Mouse (Mus musculus) limb, embryonic 11.5 days (tissue): ENCODE data around the gene Usp5. TPM values are rescaled to one million over a fixed set of nuclear protein-coding genes. Genes with fewer than 3 reads are reported as not detected.
A peak's percentile ranks its signal among the peaks of the same experiment; 100 is the strongest.

Experiments
- ATAC-seq: fragments of 200-750 bp; cut with Nextera tagmentation; 2 replicates; pipeline ENCODE4 v1.8.0; 2017; ENCODE audit warnings: low read depth; ENCODE audit not compliant: insufficient number of reproducible peaks, low FRiP score, low TSS enrichment
- DNase-seq: peaks from one replicate; pipeline ENCODE4 v3.0.0-alpha.2; 2015; ENCODE audit warnings: low spot score
- H3K27ac ChIP-seq: fragments of 300-500 bp; sonication (generic); replicated peaks from 2 replicates; pipeline ENCODE4 v1.5.1; 2014; ENCODE audit warnings: low read depth, mild to moderate bottlenecking, low read length
- H3K27me3 ChIP-seq: fragments of 300-500 bp; sonication (generic); 2 replicates; pipeline ENCODE4 v1.6.1; 2014; ENCODE audit warnings: mild to moderate bottlenecking, low read length, mixed read lengths; ENCODE audit not compliant: control insufficient read depth, insufficient read depth
- H3K36me3 ChIP-seq: fragments of 300-500 bp; sonication (generic); 2 replicates; pipeline ENCODE4 v1.6.1; 2014; ENCODE audit warnings: mild to moderate bottlenecking, low read length, moderate library complexity, mixed read lengths; ENCODE audit not compliant: control insufficient read depth, insufficient read depth
- H3K4me1 ChIP-seq: fragments of 300-500 bp; sonication (generic); 2 replicates; pipeline ENCODE4 v1.6.1; 2014; ENCODE audit warnings: low read length, mixed read lengths; ENCODE audit not compliant: control insufficient read depth, insufficient read depth
- H3K4me2 ChIP-seq: fragments of 300-500 bp; sonication (generic); 2 replicates; pipeline ENCODE4 v1.6.1; 2014; ENCODE audit warnings: low read depth, mild to moderate bottlenecking, moderate library complexity; ENCODE audit not compliant: severe bottlenecking
- H3K4me3 ChIP-seq: fragments of 300-500 bp; sonication (generic); 2 replicates; pipeline ENCODE4 v1.5.1; 2014; ENCODE audit warnings: low read depth, low read length
- H3K9ac ChIP-seq: fragments of 300-500 bp; sonication (generic); 2 replicates; pipeline ENCODE4 v1.6.1; 2014; ENCODE audit warnings: mild to moderate bottlenecking, low read length
- H3K9me3 ChIP-seq: fragments of 300-500 bp; sonication (generic); 2 replicates; pipeline ENCODE4 v1.6.1; 2016; ENCODE audit warnings: low read length; ENCODE audit not compliant: control insufficient read depth
- WGBS: fragments of 180-500 bp; shearing (Covaris S2); extraction: QIAGEN DNeasy Blood & Tissue Kit; methylation state at CpG from one replicate; pipeline ENCODE4 v1.1.7; 2014; 5-methylcytosine and 5-hydroxymethylcytosine counted together
- polyA plus RNA-seq: library from polyadenylated mRNA; unstranded; fragments of >200 nt; fragmentation: Nextera tagmentation; extraction: Ambion mirVana; gene quantifications from 2 replicates; pipeline ENCODE4 v1.2.1, GENCODE M21; 2014

The Usp5 gene
- polyA plus RNA-seq, 1 experiment from 2014 or later = 152 TPM

DNA sequence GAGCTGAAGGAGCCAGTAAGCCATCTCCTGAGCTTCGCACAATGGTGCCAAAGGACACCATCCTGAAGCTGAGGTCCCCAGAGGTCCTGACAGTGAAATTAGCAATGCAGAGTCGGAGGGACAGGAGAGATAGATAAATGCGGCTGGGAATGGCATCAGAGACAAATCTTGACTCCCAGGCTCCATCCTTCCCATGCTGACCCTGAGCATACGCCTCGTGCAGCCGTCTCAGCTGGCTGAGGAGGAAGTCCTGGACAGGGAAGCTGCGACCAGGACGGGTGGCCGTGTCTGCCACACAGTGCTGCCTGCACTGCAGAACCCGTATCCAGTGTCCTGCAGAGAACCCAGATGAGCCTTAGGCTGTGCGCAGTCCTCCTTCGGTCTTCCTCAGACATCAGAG lies 25.4 kb upstream of the Usp5 start:
- DNase-seq = no peak
- Histone ChIP-seq H3K9me3 (no peaks in the 10 kb centered on the region), H3K27me3 (no peaks in the 10 kb centered on the region), H3K36me3 (no peaks in the 10 kb centered on the region), H3K4me1 (peaks cover 16% of the 10 kb centered on the region), H3K4me2 (no peak overlapping the region), H3K9ac (no peak overlapping the region; the same call in 1 of the 2 replicates), H3K27ac (no peak overlapping the region), H3K4me3 (0 out of 2 replicates have a peak overlapping the region, but pooled peaks have one; percentile 1)
- WGBS = 74% methylated on average over 12 of the region's 12 CpGs
- no peak for ATAC-seq

DNA sequence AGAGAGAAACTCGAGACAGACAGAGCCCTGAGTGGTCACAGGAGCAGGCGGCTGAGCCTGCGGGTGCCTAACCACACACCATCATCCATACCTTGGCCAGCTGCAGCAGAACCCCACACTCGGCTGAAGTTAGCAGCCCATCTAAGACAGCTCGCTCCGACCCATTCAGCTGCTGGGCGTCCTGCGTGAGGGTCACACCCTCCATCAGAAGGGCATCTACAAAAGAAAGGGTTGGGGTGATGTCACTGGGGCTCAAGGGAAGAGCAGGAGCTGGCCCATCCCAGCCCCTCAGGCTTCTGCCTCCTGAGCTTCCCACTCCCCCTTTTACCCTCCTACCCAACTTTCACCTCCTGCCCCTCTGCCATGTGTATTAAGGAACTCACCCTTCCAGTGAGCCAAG lies 21.3 kb upstream of the Usp5 start:
- DNase-seq (no peak), ATAC-seq (no peak)
- no peak overlapping the region for H3K4me2 ChIP-seq
- H3K27me3 ChIP-seq = no peaks in the 10 kb centered on the region
- no peak overlapping the region for H3K4me3 ChIP-seq
- WGBS = 42% methylated on average over 8 of the region's 8 CpGs
- peaks cover 2% of the 10 kb centered on the region; the same call in 1 of the 2 replicates for H3K36me3 ChIP-seq
- H3K9ac ChIP-seq = no peak overlapping the region
- H3K27ac ChIP-seq = no peak overlapping the region
- H3K9me3 ChIP-seq = no peaks in the 10 kb centered on the region
- no peaks in the 10 kb centered on the region for H3K4me1 ChIP-seq

DNA sequence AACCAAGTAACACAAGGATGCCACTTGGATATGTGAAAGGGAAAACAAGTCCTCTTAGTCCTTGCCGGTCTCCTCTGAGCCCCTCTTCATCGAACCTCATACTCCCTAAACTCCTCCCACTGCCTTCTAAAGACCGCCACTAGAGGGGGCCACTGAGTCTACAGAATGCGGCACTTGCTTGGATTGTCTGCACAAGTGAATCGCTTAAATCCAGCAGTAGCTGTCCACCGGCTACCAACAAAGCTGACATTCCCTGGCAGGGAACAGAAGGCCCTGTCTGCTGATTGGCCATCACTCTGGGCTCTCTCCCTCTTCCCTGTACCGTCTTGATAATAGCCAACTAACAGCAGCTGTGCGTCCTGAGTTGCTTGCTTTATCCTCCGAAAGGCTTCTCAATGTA lies 18.0 kb upstream of the Usp5 start:
- Histone ChIP-seq H3K9ac (no peak overlapping the region), H3K9me3 (no peaks in the 10 kb centered on the region), H3K27me3 (no peaks in the 10 kb centered on the region), H3K4me1 (no peaks in the 10 kb centered on the region), H3K36me3 (peaks cover 2% of the 10 kb centered on the region; the same call in 1 of the 2 replicates), H3K4me2 (no peak overlapping the region), H3K4me3 (no peak overlapping the region), H3K27ac (no peak overlapping the region)
- ATAC-seq = peak; percentile 37
- 11% methylated on average over 9 of the region's 9 CpGs for WGBS
- DNase-seq = peak; percentile 99

DNA sequence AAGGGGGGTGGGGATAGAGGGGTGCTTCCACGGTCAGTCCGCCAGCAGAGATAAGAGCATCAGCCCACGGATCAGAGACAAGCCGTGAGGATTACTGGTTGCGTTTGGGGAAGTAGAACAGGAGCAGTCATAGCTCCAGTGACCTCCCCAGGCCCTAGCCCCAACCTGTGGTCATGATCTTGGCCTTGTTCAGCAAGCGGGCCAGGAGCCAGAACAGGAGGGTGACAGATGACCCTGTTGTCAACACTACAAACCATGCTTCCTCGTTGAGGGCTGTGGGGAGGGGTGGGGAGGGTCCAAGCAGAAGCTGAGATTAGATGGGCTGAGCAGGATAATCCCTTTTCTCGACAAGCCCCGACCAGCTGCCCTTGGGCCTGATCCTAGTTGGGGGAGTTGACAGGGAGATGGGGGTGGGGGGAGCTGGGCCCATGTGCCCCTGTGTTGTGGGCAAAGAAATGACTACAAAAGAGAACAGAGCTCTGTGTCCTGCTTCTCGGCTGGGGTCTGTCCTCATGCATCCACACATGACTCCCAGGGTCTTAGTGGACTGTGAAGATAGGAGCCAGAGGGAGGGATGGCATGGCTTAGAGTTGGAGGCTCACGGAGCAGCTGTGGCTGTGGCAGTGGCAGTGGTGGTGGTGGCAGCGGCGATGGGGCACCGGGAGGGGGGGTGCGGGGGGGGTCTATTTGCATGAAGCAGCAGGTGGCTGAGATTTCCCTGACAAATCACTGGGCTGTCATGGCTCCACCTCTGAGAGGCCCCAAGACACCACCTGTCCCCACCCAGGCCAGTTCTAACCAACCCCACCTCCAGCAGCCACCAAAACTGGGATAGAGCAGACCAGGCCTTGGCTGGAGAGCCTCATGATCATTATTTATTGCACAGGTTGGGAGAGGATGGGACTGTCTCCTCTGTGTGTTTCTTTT lies 11.2 kb upstream of the Usp5 start, which contains the start of gene Gnb3:
TSS of gene Gnb3 (minus strand) at position 35 of the 927 bp plus-strand sequence.
- no peak within 1 kb of the TSS for H3K27ac ChIP-seq
- no peak for DNase-seq
- peaks cover 2% of the 10 kb centered on the region; the same call in 1 of the 2 replicates for H3K36me3 ChIP-seq
- no peaks in the 10 kb centered on the region for H3K27me3 ChIP-seq
- peak within 1 kb of the TSS; percentile 1; the same call in 1 of the 2 replicates for H3K9ac ChIP-seq
- 30% methylated on average over 15 of the region's 15 CpGs for WGBS
- no peaks in the 10 kb centered on the region for H3K9me3 ChIP-seq
- peaks cover 24% of the 10 kb centered on the region for H3K4me1 ChIP-seq
- ATAC-seq = no peak
- no peak within 1 kb of the TSS; the same call in 1 of the 2 replicates for H3K4me2 ChIP-seq
- H3K4me3 ChIP-seq = 0 out of 2 replicates have a peak within 1 kb of the TSS, but pooled peaks have one; percentile 2

DNA sequence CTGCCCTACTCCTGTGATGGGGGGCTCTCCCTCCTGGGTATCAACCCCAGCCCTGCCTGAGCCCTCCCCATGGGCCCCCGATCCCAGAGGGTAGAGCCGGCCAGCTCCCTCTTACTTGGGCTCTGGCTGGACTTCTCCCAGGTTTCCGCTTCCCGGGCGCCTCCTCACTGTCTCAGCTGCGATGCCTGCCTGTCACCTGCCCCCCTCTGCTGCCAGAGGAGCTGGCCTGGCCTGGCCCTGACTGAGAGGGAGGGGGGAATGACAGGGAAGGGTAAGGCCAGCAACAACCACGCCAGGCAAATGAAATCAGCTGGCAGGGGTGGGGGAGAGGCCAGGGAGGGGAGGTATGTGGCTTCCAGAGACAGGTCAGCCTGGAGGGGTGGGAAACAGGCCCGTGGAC lies 10.5 kb upstream of the Usp5 start:
- 0 out of 2 replicates have a peak overlapping the region, but pooled peaks have one; percentile 2 for H3K4me3 ChIP-seq
- H3K9me3 ChIP-seq = no peaks in the 10 kb centered on the region
- no peak overlapping the region for H3K27ac ChIP-seq
- no peak overlapping the region; the same call in 1 of the 2 replicates for H3K4me2 ChIP-seq
- H3K27me3 ChIP-seq = no peaks in the 10 kb centered on the region
- H3K4me1 ChIP-seq = peaks cover 29% of the 10 kb centered on the region
- H3K36me3 ChIP-seq = peaks cover 2% of the 10 kb centered on the region; the same call in 1 of the 2 replicates
- 9% methylated on average over 8 of the region's 8 CpGs for WGBS
- DNase-seq = no peak
- ATAC-seq = no peak
- peak overlapping the region; percentile 1; the same call in 1 of the 2 replicates for H3K9ac ChIP-seq

DNA sequence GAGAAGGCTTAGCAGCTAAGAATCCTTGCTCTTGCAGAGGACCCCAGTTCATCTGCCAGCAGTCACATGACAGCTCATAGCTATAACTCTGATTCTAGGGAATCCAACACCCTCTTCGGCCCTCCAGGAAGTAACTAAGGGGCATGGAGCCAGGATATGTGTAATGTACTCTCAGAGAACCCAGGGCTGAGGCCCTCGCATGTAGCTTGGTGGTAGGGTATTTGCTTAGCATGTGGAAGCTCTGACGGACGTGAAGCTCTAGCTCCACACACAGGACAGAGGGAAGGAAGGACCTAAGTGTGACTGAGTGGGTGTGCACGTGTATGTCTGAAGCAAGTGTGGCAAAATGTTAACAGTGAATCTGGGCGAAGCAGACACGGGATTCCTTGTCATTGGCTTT lies 7.1 kb upstream of the Usp5 start:
- Histone ChIP-seq H3K27me3 (no peaks in the 10 kb centered on the region), H3K9me3 (no peaks in the 10 kb centered on the region), H3K27ac (no peak overlapping the region), H3K4me3 (no peak overlapping the region), H3K36me3 (peaks cover 20% of the 10 kb centered on the region), H3K4me1 (peaks cover 30% of the 10 kb centered on the region), H3K4me2 (no peak overlapping the region), H3K9ac (no peak overlapping the region)
- ATAC-seq = no peak
- no peak for DNase-seq
- WGBS = 80% methylated on average over 7 of the region's 7 CpGs

DNA sequence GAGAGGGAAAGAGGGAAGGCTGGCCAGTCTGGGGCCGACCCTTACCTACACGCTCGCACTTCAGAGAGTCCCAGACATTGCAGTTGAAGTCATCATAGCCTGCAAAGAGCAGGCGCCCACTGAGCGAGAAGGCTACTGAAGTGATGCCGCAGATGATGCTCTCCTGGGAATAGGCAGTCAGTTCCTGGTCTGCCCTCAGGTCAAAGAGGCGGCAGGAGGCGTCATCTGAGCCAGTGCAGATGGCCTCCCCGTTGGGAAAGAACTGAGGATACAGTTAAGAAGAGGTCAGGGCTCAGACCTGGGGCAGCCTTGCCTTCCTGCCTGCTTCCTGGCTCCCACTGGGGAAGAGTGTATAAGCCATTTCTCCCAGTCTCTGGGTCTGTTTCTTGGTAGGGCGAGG lies 6.2 kb upstream of the Usp5 start:
- DNase-seq = no peak
- Histone ChIP-seq H3K4me3 (no peak overlapping the region), H3K9me3 (no peaks in the 10 kb centered on the region), H3K9ac (peak overlapping the region; percentile 17), H3K27me3 (no peaks in the 10 kb centered on the region), H3K4me1 (peaks cover 32% of the 10 kb centered on the region), H3K27ac (no peak overlapping the region), H3K4me2 (no peak overlapping the region), H3K36me3 (peaks cover 19% of the 10 kb centered on the region)
- ATAC-seq = no peak
- whole genome bisulfite sequencing = 38% methylated on average over 10 of the region's 10 CpGs

DNA sequence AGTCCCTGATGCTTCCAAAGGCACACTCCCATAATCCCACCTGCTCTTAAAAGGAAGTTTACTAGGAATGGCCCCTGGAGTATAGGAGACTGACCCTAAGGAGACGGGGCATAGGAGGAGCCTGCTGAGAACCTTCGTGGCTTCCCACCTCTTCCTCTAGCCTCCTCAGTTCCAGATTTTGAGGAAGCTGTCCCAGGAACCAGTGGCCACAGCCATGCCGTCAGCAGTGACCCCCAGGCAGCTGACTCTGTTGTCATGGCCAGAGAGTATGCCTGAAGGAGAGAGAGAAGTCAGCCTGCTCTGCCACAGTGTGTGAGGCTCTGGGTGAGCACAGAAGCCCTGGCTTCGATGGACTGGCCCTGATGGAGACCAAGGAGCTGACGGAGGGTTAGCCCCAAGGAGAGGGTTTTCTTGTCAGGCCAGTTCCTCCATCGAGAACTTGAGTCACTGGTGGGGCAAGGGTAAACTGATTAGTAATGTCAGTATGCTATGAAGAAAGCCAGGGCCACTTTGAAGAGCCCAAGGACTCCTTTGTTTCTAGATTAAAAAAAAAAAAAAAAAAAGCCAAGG lies 5.3 kb upstream of the Usp5 start:
- Histone ChIP-seq H3K4me1 (peaks cover 26% of the 10 kb centered on the region), H3K9ac (peak overlapping the region; percentile 27; the same call in 1 of the 2 replicates), H3K9me3 (no peaks in the 10 kb centered on the region), H3K27ac (no peak overlapping the region), H3K4me2 (no peak overlapping the region), H3K27me3 (no peaks in the 10 kb centered on the region), H3K36me3 (peaks cover 19% of the 10 kb centered on the region), H3K4me3 (no peak overlapping the region)
- WGBS = 85% methylated on average over 6 of the region's 6 CpGs
- DNase-seq (no peak), ATAC-seq (no peak)
